Mouse (Mus musculus): ENCODE measurements at regions not wholly inside any gene's neighbourhood (a gene's known extent, or its start where the extent isn't known, plus 50 kb on each side); places are given as distances from the start of the nearest gene placed in this dataset.

DNA sequence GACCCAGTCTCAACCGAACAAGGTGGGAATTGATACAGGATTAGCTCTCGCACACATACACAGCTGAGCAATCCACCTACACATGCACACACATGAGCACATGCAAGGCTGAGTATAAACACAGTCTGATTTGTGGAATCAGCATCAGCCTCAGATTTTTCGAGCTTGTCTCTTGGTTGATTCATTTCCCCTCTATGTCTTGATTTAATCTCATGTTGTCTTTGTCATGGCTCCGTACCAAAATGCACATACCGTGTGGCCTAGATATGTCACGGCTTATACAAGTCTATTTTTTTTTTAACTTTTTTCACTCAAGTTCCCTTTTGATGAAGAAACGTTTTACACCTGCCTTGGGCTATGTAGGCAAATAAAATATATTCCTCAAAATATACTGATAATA lies 88.6 kb upstream of the Mycn start:
- no peak for DNase-seq

- DNase-seq, result no peak
These were observed 86.4 kb upstream of the Mycn start for GRCm38 (mm10) chr12:13028086-13028485.

DNA sequence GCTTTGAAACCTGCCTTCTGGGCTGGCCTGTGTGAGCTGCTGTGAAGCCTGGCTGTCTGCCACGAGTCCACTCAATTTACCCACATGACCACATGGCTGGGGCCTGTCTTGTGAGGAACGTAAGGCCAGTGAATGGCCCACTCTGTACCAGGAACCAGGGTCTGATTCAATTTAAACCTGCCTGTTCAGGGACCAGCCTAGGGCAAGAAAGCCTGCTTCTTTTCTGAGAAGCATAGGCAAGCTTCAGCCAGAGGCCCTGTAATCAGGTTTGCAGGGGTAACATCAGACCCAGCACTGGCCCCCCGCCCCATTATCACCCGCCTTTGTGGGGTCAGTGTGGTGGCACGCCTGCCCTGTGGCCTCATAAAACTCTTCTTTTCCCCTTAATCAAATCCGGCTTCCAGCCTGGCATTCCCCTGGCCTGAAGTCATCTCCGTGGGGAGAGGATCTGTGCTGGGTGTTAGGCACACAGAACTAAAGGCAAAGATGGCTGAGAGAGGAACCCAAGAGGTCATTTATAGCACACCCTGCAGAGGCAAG lies 84.4 kb upstream of the Mycn start:
- DNase-seq, result no peak

DNA sequence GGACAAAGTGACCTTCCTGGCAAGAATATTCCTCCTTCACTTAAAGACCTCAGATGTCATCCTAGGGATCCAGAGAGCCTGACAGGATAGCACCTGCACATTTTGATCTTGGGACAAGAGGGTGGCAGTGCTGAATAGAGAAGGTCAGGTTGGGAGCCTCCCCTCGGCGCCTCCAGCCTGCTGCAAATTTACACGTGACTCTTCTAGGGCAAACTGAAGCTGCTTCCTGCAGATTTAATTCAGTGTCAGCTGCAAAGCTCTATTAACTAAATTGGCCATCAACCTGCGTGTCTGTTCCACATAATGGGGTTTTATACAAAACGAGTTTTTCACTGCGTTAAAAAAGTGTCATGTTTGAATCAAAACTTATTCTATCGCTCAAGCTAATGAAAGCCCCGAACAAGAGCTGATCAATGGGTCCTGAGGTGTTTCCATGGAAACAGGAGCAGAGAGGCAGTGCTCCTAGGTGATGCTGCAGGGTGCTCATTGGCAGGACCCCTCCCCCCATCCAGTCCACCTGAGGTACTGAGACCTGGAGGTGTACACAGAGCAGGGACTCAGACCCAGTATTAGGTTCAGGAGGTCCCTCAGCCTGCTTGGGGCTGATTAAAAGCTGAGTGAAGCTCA lies 82.6 kb upstream of the Mycn start:
- DNase-seq, result no peak

DNA sequence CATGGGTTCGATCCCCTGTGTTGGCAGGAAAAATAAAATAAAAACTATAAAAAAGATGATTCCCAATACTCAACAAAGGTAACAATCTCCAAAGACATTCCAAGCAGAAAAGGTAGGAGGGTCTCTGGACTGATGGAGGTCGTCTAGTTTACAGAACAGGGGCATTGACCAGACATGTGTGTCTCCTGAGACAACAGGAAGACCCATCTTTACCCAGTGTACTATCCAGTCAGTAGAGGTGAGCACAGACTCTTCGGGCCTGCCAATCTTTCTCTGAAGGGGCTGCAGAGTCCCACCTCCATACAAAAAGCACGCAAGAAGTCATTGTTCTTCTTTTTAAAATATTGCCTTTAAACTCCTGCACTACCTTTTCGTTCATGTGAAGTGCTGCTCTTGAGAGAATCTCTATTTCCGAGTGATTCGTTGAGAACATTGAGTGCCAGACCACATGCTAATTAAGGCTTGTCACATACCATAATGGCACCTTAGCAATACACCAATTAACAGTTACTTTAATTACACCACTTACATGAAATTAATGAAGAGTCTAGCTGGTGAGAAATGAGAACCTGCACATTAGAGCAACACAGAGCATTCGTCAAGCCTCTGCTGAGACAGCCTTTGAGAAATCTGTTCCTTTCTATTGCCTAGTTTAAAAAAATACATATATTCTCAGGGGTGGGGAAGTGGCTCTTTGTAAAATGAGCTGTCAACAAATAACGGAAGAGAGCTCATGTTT lies 69.5 kb upstream of the Mycn start:
- DNase-seq, result no peak

- DNase-seq, result no peak
These were observed 68.7 kb upstream of the Mycn start for GRCm38 (mm10) chr12:13010405-13010804.

GRCm38 (mm10) chr12:13009470-13009869 lies 67.8 kb upstream of the Mycn start:
- no peak for DNase-seq

DNA sequence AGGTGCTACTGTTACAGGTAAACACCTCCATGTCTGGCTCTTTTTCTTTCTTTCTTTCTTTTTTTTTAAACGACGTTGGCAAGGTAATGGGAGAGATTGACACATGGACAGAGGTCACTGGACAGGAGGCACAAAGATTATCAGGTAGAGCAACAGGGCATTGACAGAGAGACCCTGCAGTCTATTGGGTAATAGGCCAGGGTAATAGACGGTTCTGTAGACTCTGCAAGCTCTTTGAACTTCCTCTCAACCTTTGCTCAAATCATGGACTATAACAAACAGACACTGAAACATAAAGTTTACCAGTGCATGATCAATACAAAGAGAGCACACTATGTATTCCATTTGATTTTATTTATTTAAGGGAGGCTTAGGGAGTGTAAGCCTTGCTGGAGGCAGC lies 61.0 kb upstream of the Mycn start:
- DNase-seq, result no peak

DNA sequence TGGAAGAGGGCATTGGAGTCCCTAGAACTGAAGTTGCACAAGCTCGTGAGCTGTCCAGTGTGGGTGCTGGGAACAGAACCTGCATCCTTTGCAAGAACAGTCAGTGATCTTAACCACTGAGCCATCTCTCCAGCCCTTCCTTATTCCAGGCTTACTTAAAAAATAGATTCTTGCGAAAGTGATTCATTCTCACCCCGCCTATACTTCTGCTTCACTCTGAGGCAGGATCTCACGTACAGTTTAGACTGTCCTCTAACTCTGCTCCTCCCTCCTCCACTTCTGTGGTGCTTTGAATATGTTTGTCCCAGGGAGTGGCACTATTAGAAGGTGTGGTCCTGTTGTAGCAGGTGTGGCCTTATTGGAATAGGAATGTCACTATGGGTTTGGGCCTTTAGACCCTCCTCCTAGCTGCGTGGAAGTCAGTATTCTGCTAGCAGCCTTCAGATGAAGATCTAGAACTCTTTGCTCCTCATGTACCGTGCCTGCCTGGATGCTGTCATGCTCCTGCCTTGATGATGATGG lies 60.4 kb upstream of the Mycn start:
- DNase-seq, result no peak

GRCm38 (mm10) chr12:12995974-12996361 lies 54.3 kb upstream of the Mycn start:
- DNase-seq, result no peak

DNA sequence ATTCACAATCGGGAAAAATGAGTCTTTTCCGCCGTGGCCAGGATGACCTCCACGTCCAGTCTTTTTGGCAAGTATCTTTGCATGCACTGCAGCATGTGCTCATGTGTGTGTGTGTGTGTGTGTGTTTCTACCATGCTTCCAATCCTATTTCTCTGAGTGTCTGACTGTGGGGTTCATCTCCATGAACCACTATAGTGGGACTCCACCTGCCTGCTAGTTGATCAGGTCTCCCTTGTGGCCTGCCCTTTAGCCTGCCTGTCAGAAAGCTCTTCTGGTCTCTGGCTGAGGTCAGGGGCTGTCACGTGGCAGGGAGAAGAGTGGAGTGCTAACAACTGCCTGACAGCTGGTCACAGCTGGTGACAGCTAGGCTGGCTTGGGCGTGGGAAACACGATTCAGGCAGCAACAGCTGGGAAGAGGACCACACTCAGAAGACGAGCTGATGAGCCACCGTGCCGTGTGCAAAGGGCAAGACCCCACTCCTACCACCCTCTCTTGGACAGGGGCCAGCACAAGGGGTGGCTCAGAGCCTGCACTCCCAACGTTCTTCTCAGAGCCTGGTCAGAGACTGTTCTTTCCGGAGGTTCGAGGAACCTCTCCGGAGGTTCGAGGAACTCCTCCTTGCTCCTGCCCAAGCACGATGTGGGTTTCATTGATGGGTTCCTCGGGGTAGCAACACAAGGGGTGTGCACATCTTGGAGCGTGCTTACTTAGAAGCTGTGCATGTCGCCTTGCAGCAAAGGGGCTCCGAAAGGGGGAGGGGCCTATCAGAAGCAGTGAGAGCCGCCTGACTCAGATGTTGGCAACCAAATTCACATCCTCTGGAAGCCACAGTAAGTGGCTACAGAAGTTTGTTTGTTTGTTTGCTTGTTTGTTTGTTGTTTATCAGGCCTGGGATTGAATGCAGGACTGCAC lies 53.6 kb upstream of the Mycn start:
- no peak for DNase-seq

DNA sequence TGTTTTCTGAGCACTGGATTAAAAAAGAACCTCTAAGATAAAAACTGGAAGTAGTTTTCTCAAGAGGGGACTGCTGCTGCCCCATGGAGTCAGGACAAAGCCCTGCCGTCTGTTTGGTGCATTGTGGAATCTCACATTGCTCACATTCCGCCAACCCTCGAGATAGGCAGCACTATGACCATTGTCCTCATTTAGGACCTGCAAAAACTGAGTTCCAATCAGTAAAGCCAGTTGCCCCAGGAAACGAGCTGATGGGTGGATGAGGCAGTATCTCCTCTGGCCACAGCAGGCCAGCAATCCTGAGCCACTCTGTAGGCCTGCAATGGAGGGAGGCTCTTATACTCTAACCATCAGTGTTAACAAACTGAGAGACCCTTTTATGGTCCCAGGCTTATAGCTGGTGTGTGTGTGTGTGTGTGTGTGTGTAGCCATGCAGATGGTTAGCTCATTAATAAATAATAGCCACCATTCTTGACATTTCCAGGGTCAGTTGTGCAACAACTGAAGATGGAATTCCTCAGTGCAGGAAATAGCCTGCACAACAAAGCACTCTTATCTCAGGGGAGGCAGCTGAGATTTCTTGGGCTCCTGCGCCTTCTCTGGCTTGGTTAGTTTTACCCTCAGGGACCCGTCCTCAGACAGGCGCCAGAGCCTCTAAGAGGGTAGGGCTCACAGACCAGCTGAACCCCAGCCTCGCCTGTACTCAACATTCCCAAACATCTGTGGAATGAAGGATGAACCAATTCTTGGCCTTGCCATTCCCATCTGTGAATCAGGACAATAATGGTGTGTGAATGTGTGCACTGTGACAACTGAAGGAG lies 52.4 kb upstream of the Mycn start:
- DNase-seq, result no peak
